ENCODE assay signal across 12 mouse cellular contexts in genomic region chr6:118067720-118068119, GRCm38 (mm10). TPM values are rescaled to one million over a fixed set of nuclear protein-coding genes. Genes with fewer than 3 reads are reported as not detected.
DNase-seq lines count a peak whose midpoint lies in the region; ATAC-seq and TF ChIP-seq lines count a peak whose summit lies in the region.
"Had no signal": no experiment of that assay in that cellular context is flagged by ENCODE, and none has a peak within 500 bp of the region (broad histone marks: within the 10 kb centered on the region; RNA-seq: fewer than 3 reads in every experiment).

No protein-coding gene starts in this region.

- no peaks in the 10 kb centered on the region for H3K27me3 ChIP-seq in cerebellum, adult 2 months (ENCODE audit: control insufficient read depth, insufficient read depth, low read length)
- peaks cover 2% of the 10 kb centered on the region for H3K27me3 ChIP-seq in liver, embryonic 14.5 days (ENCODE audit: control insufficient read depth, insufficient read depth, low read length)
- H3K27me3 ChIP-seq in liver, embryonic 11.5 days (replicated peaks; ENCODE audit: control insufficient read depth, insufficient read depth, low read length) = peaks cover 35% of the 10 kb centered on the region
- peaks cover 24% of the 10 kb centered on the region for H3K27me3 ChIP-seq in forebrain, embryonic 14.5 days (replicated peaks; ENCODE audit: control insufficient read depth, insufficient read depth, low read length)

- peaks cover 36% of the 10 kb centered on the region for H3K4me1 ChIP-seq in cerebellum, adult 2 months (ENCODE audit: control insufficient read depth, insufficient read depth, low read length)
- peaks cover 0 to 2% of the 10 kb centered on the region in 2 experiments; a peak in 1 of 4 replicates for H3K4me1 ChIP-seq in liver, embryonic 14.5 days (replicated peaks; ENCODE audit: control insufficient read depth in 2 of 2, insufficient read depth in 2 of 2, low read length in 1 of 2)
- 0 out of 2 replicates have a peak, but pooled peaks cover 2% of the 10 kb centered on the region for H3K4me1 ChIP-seq in liver, embryonic 11.5 days (replicated peaks; ENCODE audit: control insufficient read depth, insufficient read depth, low read length)
- no peaks in the 10 kb centered on the region for H3K4me1 ChIP-seq in bone marrow, adult 2 months (ENCODE audit: control insufficient read depth, insufficient read depth, low read length)
- H3K4me1 ChIP-seq in forebrain, embryonic 14.5 days (ENCODE audit: control insufficient read depth, insufficient read depth, low read length) = peaks cover 19% of the 10 kb centered on the region

- no peaks in the 10 kb centered on the region for H3K36me3 ChIP-seq in liver, embryonic 14.5 days (replicated peaks; ENCODE audit: control insufficient read depth, insufficient read depth, low read depth)
- no peaks in the 10 kb centered on the region for H3K36me3 ChIP-seq in liver, embryonic 11.5 days (ENCODE audit: control insufficient read depth, insufficient read depth, low read length)
- H3K36me3 ChIP-seq in forebrain, embryonic 14.5 days (ENCODE audit: control insufficient read depth, insufficient read depth, low read length) = no peaks in the 10 kb centered on the region
- H3K36me3 ChIP-seq: embryonic facial prominence, embryonic 15.5 days; heart, embryonic 15.5 days had no signal

- ATAC-seq in liver, embryonic 14.5 days (ENCODE audit: insufficient read depth) = no peak
- no peak for ATAC-seq in liver, embryonic 11.5 days (replicated peaks; ENCODE audit: low FRiP score)
- ATAC-seq in forebrain, embryonic 14.5 days = no peak

- no peak overlapping the region for H3K9ac ChIP-seq in liver, embryonic 14.5 days (replicated peaks)
- H3K9ac ChIP-seq in liver, embryonic 11.5 days (ENCODE audit: low read depth, low read length) = no peak overlapping the region
- H3K9ac ChIP-seq in forebrain, embryonic 14.5 days (ENCODE audit: low read length) = no peak overlapping the region
- H3K9ac ChIP-seq: embryonic facial prominence, embryonic 15.5 days; heart, embryonic 15.5 days had no signal

- TF ChIP-seq CTCF in cerebellum, adult 2 months (IDR thresholded peaks at IDR 0.05; ENCODE audit: borderline replicate concordance, insufficient read depth, low read depth, low read length) = no peak; the same call in 1 of the 2 replicates
- peak; percentile 48 for TF ChIP-seq CTCF in liver, embryonic 14.5 days (IDR thresholded peaks at IDR 0.05; ENCODE audit: low read depth)
- TF ChIP-seq CTCF in bone marrow, adult 2 months (IDR thresholded peaks at IDR 0.05; ENCODE audit: control insufficient read depth, insufficient read depth, low read length) = peak; percentile 45; the same call in 1 of the 2 replicates

- TF ChIP-seq EP300 in liver, embryonic 14.5 days (IDR thresholded peaks at IDR 0.05; ENCODE audit: low read depth) = no peak

- H3K4me2 ChIP-seq in liver, embryonic 14.5 days (ENCODE audit: low read depth) = no peak overlapping the region
- no peak overlapping the region for H3K4me2 ChIP-seq in liver, embryonic 11.5 days
- no peak overlapping the region for H3K4me2 ChIP-seq in forebrain, embryonic 14.5 days (ENCODE audit: low read length)
- H3K4me2 ChIP-seq: embryonic facial prominence, embryonic 15.5 days had no signal

- H3K9me3 ChIP-seq in liver, embryonic 14.5 days (ENCODE audit: control insufficient read depth, low read length) = no peaks in the 10 kb centered on the region
- H3K9me3 ChIP-seq in liver, embryonic 11.5 days (ENCODE audit: control insufficient read depth, low read length) = no peaks in the 10 kb centered on the region
- H3K9me3 ChIP-seq in forebrain, embryonic 14.5 days (replicated peaks; ENCODE audit: control insufficient read depth, low read length) = no peaks in the 10 kb centered on the region
- H3K9me3 ChIP-seq: embryonic facial prominence, embryonic 15.5 days; heart, embryonic 15.5 days had no signal

- DNase-seq in cerebellum, adult 2 months = peak in 1 of 2 experiments; percentile 27
- no peak for DNase-seq in cerebellum, adult 18-20 months
- DNase-seq in liver, embryonic 14.5 days (ENCODE audit: low read depth in 3 of 3, low spot score in 3 of 3) = no peak
- DNase-seq in liver, embryonic 11.5 days (ENCODE audit: low spot score) = no peak
- peak; percentile 7 to 12 for DNase-seq in B cell, adult 2 months
- no peak for DNase-seq in cerebellum, postnatal 36 days
- no peak for DNase-seq in forebrain, embryonic 14.5 days (ENCODE audit: low spot score)
- DNase-seq: cerebellum, postnatal 14 days; lung, postnatal 14 days had no signal

- no peak for TF ChIP-seq POLR2A in cerebellum, adult 2 months (IDR thresholded peaks at IDR 0.05; ENCODE audit: borderline replicate concordance, insufficient read depth, low read length)
- no peak for TF ChIP-seq POLR2A in bone marrow, adult 2 months (IDR thresholded peaks at IDR 0.05; ENCODE audit: borderline replicate concordance, control insufficient read depth, low read depth, low read length)

- peak overlapping the region; percentile 82 for H3K27ac ChIP-seq in cerebellum, adult 2 months (ENCODE audit: insufficient read depth, low read length)
- H3K27ac ChIP-seq in liver, embryonic 14.5 days = no peak overlapping the region
- no peak overlapping the region for H3K27ac ChIP-seq in liver, embryonic 11.5 days (ENCODE audit: low read depth, low read length)
- no peak overlapping the region for H3K27ac ChIP-seq in bone marrow, adult 2 months (ENCODE audit: control insufficient read depth, insufficient read depth, low read depth, low read length, poor library complexity)
- H3K27ac ChIP-seq in forebrain, embryonic 14.5 days (ENCODE audit: low read depth, low read length) = no peak overlapping the region
- H3K27ac ChIP-seq: embryonic facial prominence, embryonic 15.5 days; heart, embryonic 15.5 days had no signal

- 32% methylated on average over 7 of the region's 7 CpGs for WGBS in cerebellum, adult 2 months
- 53% methylated on average over 7 of the region's 7 CpGs for WGBS in liver, embryonic 14.5 days (ENCODE audit: insufficient replicate concordance)
- WGBS in liver, embryonic 11.5 days = 57% methylated on average over 7 of the region's 7 CpGs
- 53% methylated on average over 7 of the region's 7 CpGs for WGBS in bone marrow, adult 2 months
- WGBS in forebrain, embryonic 14.5 days = 72% methylated on average over 7 of the region's 7 CpGs

- peak overlapping the region; percentile 23 for H3K4me3 ChIP-seq in cerebellum, adult 2 months (replicated peaks; ENCODE audit: insufficient read depth, low read depth, low read length)
- H3K4me3 ChIP-seq in liver, embryonic 14.5 days (ENCODE audit: insufficient read depth in 1 of 2, low read depth in 2 of 2, low read length in 2 of 2) = no peak overlapping the region
- H3K4me3 ChIP-seq in liver, embryonic 11.5 days (ENCODE audit: low read depth, low read length) = no peak overlapping the region
- H3K4me3 ChIP-seq in bone marrow, adult 2 months (replicated peaks; ENCODE audit: control insufficient read depth, low read depth, low read length) = no peak overlapping the region
- H3K4me3 ChIP-seq in forebrain, embryonic 14.5 days (ENCODE audit: low read depth, low read length) = no peak overlapping the region
- H3K4me3 ChIP-seq: embryonic facial prominence, embryonic 15.5 days had no signal

RNA-seq across cellular contexts. Expression of gene Rasgef1a, which starts 56.5 kb away (rescaled TPM):
- polyA plus RNA-seq in cerebellum, adult 2 months (2012; rRNA removed) = 59.8 and 66.0 TPM in 2 replicates
- 0.04 TPM in 2 replicates for polyA plus RNA-seq in liver, embryonic 14.5 days (2012; rRNA removed)
- polyA plus RNA-seq in liver, embryonic 14.5 days (2014; fragmentation: Nextera tagmentation; extraction: Ambion mirVana) = not detected in 2 replicates
- 0.08 TPM in 1 of 2 replicates, not detected in the other for polyA plus RNA-seq in liver, embryonic 11.5 days (2014; fragmentation: Nextera tagmentation; extraction: Ambion mirVana)
- 0.45 TPM in 1 of 2 replicates, not detected in the other for polyA plus RNA-seq in bone marrow, adult 2 months (2011; ENCODE audit: insufficient read depth, insufficient read length, low replicate concordance, missing spikeins)
- polyA plus RNA-seq in forebrain, embryonic 14.5 days (2014; fragmentation: Nextera tagmentation; extraction: Ambion mirVana) = 1.4 and 1.5 TPM in 2 replicates

Comparison
In these comparisons a context has a peak if more than half of its experiments do, and no peak if none do; other contexts are left out.
1. DNase-seq: peak in B cell, adult 2 months (2 of 2); none in cerebellum, adult 18-20 months (0 of 2), liver, embryonic 14.5 days (0 of 3), liver, embryonic 11.5 days (single experiment), cerebellum, postnatal 36 days (0 of 2) and forebrain, embryonic 14.5 days (single experiment).
2. RNA of gene Rasgef1a, which starts 56.5 kb away (polyA plus RNA-seq): 59.8 to 66.0 TPM in cerebellum, adult 2 months; 1.4 to 1.5 TPM in forebrain, embryonic 14.5 days, 0.45 TPM in bone marrow, adult 2 months, 0.08 TPM in liver, embryonic 11.5 days and 0.04 TPM in liver, embryonic 14.5 days; every median in the first group is over 10 times any median in the second.